Mouse (Mus musculus) hindbrain, embryonic 16.5 days (tissue): ENCODE results near the gene Ltb4r1. TPM values are rescaled to one million over a fixed set of nuclear protein-coding genes. Genes with fewer than 3 reads are reported as not detected.
A peak's percentile ranks its signal among the peaks of the same experiment; 100 is the strongest.

Source experiments
- ATAC-seq: fragments of 200-750 bp; cut with Nextera tagmentation; 2 replicates; pipeline ENCODE4 v1.8.0; 2017; ENCODE audit warnings: moderate TSS enrichment, moderate library complexity
- H3K27ac ChIP-seq: fragments of 300-500 bp; sonication (generic); 2 replicates; pipeline ENCODE4 v1.5.1; 2014; ENCODE audit warnings: low read depth, mild to moderate bottlenecking, control low read depth, low read length, moderate library complexity
- H3K27me3 ChIP-seq: fragments of 300-500 bp; sonication (generic); replicated peaks from 2 replicates; pipeline ENCODE4 v1.6.1; 2014; ENCODE audit warnings: low read length; ENCODE audit not compliant: control insufficient read depth, insufficient read depth
- H3K36me3 ChIP-seq: fragments of 300-500 bp; sonication (generic); 2 replicates; pipeline ENCODE4 v1.6.1; 2014; ENCODE audit warnings: mild to moderate bottlenecking, low read length, moderate library complexity, mixed read lengths; ENCODE audit not compliant: control insufficient read depth, insufficient read depth
- H3K4me1 ChIP-seq: fragments of 300-500 bp; sonication (generic); 2 replicates; pipeline ENCODE4 v1.6.1; 2014; ENCODE audit warnings: low read depth, low read length; ENCODE audit not compliant: control insufficient read depth, insufficient read depth
- H3K4me2 ChIP-seq: fragments of 300-500 bp; sonication (generic); 2 replicates; pipeline ENCODE4 v1.6.1; 2014; ENCODE audit warnings: mild to moderate bottlenecking, low read length, control low read depth, moderate library complexity
- H3K4me3 ChIP-seq: fragments of 300-500 bp; sonication (generic); 2 replicates; pipeline ENCODE4 v1.5.1; 2014; ENCODE audit warnings: mild to moderate bottlenecking, low read length, control low read depth, moderate library complexity
- H3K9ac ChIP-seq: fragments of 300-500 bp; sonication (generic); 2 replicates; pipeline ENCODE4 v1.6.1; 2014; ENCODE audit warnings: low read depth, mild to moderate bottlenecking, control low read depth, low read length, moderate library complexity
- H3K9me3 ChIP-seq: fragments of 300-500 bp; sonication (generic); 2 replicates; pipeline ENCODE4 v1.6.1; 2014; ENCODE audit warnings: mild to moderate bottlenecking, low read length, moderate library complexity; ENCODE audit not compliant: control insufficient read depth
- whole genome bisulfite sequencing: fragments of 180-500 bp; shearing (Covaris S2); extraction: QIAGEN DNeasy Blood & Tissue Kit; methylation state at CpG from one replicate; pipeline ENCODE4 v1.1.7; 2014; 5-methylcytosine and 5-hydroxymethylcytosine counted together
- polyA plus RNA-seq: library from polyadenylated mRNA; unstranded; fragments of >200 nt; fragmentation: Nextera tagmentation; extraction: Ambion mirVana; gene quantifications from 2 replicates; pipeline ENCODE4 v1.2.1, GENCODE M21; 2015

Ltb4r1 gene
- polyA plus RNA-seq, 1 experiment from 2014 or later: 0.79 TPM

GRCm38 (mm10) chr14:55787731-55788130, 22.0 kb downstream of the Ltb4r1 start:
- Histone ChIP-seq H3K27ac (no peak overlapping the region), H3K9ac (no peak overlapping the region), H3K27me3 (peaks cover 59% of the 10 kb centered on the region), H3K9me3 (no peaks in the 10 kb centered on the region), H3K4me3 (no peak overlapping the region), H3K4me1 (peaks cover 10% of the 10 kb centered on the region), H3K36me3 (no peaks in the 10 kb centered on the region), H3K4me2 (no peak overlapping the region)
- WGBS: 35% methylated on average over 11 of the region's 11 CpGs
- ATAC-seq: no peak

DNA sequence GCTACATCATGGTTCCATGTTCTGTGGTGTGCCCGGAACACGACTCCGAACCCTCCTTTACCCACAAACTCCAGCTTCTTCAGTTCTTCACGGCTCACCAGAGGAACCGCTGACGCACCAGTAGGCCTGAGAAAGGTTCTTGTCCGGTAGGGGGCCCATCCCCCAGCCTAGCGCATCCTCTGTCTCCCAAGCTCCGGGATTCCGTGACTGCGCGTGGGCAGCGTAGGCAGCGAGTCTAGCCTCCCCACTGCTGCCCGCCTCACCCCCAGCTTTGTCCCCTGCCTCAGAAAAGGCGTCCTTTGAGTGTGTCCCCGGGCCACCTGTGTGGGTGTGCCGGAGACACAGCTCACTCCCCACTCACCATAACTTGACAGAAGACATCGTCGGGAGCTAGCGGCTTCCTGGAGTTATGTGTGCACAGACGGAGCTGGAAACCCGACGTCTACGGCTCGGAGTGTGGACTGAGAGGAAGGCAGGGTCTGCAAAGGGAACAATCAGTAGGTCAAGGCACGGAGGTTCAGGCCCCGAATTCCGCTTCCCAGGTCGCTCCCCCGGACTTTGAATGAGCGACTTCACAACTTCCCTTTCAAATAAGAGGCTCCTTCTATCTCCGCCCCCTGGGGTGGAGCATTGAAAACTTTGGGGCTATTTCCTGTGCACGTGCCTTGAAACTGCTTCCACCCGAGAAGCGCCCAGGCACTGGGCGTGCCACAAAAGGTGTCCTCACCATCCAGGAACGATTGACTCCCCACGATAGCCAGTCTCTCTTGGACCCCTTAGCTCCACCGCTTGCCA, 22.7 kb downstream of the Ltb4r1 start, which contains the start of gene Ripk3:
Gene Ripk3, minus strand, starts transcription at position 610 of the 795 bp plus-strand sequence.
- Histone ChIP-seq H3K36me3 (no peaks in the 10 kb centered on the region), H3K27me3 (peaks cover 55% of the 10 kb centered on the region), H3K27ac (no peak within 1 kb of the TSS), H3K9ac (no peak within 1 kb of the TSS; the same call in 1 of the 2 replicates), H3K4me1 (peaks cover 8% of the 10 kb centered on the region), H3K4me2 (peak within 1 kb of the TSS; percentile 52), H3K4me3 (peak within 1 kb of the TSS; percentile 10), H3K9me3 (no peaks in the 10 kb centered on the region)
- no peak for ATAC-seq
- WGBS: 5% methylated on average over 40 of the region's 40 CpGs

- 81% methylated on average over 2 of the region's 2 CpGs for WGBS
- Histone ChIP-seq H3K4me1 (no peaks in the 10 kb centered on the region), H3K4me3 (no peak overlapping the region), H3K27me3 (peaks cover 15% of the 10 kb centered on the region), H3K4me2 (no peak overlapping the region), H3K27ac (no peak overlapping the region), H3K9ac (no peak overlapping the region), H3K36me3 (no peaks in the 10 kb centered on the region), H3K9me3 (no peaks in the 10 kb centered on the region)
- no peak for ATAC-seq
Measured at GRCm38 (mm10) chr14:55793461-55793860, 27.7 kb downstream of the Ltb4r1 start.

- no peak for ATAC-seq
- no peak overlapping the region for H3K4me3 ChIP-seq
- H3K9ac ChIP-seq: no peak overlapping the region
- no peak overlapping the region for H3K4me2 ChIP-seq
- peaks cover 10% of the 10 kb centered on the region for H3K27me3 ChIP-seq
- WGBS: 70% methylated on average over 2 of the region's 2 CpGs
- H3K9me3 ChIP-seq: no peaks in the 10 kb centered on the region
- no peaks in the 10 kb centered on the region for H3K36me3 ChIP-seq
- H3K4me1 ChIP-seq: no peaks in the 10 kb centered on the region
- H3K27ac ChIP-seq: no peak overlapping the region
Measured at GRCm38 (mm10) chr14:55793946-55794345, 28.2 kb downstream of the Ltb4r1 start.

GRCm38 (mm10) chr14:55795380-55796163, 29.8 kb downstream of the Ltb4r1 start:
- Histone ChIP-seq H3K27me3 (0 out of 2 replicates have a peak, but pooled peaks cover 3% of the 10 kb centered on the region), H3K27ac (no peak overlapping the region), H3K4me1 (no peaks in the 10 kb centered on the region), H3K9me3 (no peaks in the 10 kb centered on the region), H3K4me2 (no peak overlapping the region), H3K36me3 (no peaks in the 10 kb centered on the region), H3K4me3 (no peak overlapping the region), H3K9ac (no peak overlapping the region)
- WGBS: 84% methylated on average over 14 of the region's 15 CpGs
- no peak for ATAC-seq

DNA sequence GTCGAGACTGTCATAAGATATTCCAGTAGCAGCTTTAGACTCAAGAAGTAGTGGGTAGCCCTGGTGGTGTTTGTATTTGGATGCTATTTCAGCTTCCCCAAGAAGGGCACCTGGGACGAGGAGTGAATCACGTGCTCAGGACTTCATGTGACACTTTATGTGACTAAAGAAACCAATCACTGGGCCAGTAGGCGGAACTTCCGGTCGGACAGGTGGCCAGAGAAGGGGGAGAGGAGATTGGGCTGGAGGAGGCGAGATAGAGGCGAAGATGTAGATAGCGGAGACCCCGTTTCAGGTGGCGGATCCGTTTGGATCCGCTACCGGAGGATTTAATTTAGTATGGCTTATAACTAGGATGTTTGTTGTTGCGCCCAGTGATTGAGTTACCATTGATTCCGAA, 49.1 kb downstream of the Ltb4r1 start:
- Histone ChIP-seq H3K4me2 (peak overlapping the region; percentile 71), H3K9ac (peak overlapping the region; percentile 62), H3K36me3 (no peaks in the 10 kb centered on the region), H3K27ac (peak overlapping the region; percentile 23; the same call in 1 of the 2 replicates), H3K9me3 (no peaks in the 10 kb centered on the region), H3K4me1 (no peaks in the 10 kb centered on the region), H3K27me3 (no peaks in the 10 kb centered on the region), H3K4me3 (peak overlapping the region; percentile 52)
- ATAC-seq: peak; percentile 93
- 25% methylated on average over 16 of the region's 16 CpGs for WGBS

GRCm38 (mm10) chr14:55815310-55815751, 49.6 kb downstream of the Ltb4r1 start:
- Histone ChIP-seq H3K9ac (peak overlapping the region; percentile 62), H3K36me3 (no peaks in the 10 kb centered on the region), H3K4me3 (peak overlapping the region; percentile 52), H3K9me3 (no peaks in the 10 kb centered on the region), H3K27ac (peak overlapping the region; percentile 36; the same call in 1 of the 2 replicates), H3K4me2 (peak overlapping the region; percentile 71), H3K4me1 (no peaks in the 10 kb centered on the region), H3K27me3 (no peaks in the 10 kb centered on the region)
- 22% methylated on average over 17 of the region's 17 CpGs for WGBS
- ATAC-seq: peak; percentile 75
